Mouse (Mus musculus): ENCODE results near the gene Slc22a14. TPM values are rescaled to one million over a fixed set of nuclear protein-coding genes. Genes with fewer than 3 reads are reported as not detected.

The Slc22a14 gene
- total RNA-seq, 2 experiments from 2014 or later, result not detected

GRCm38 (mm10) chr9:119138836-119139235 lies 226.5 kb downstream of the Slc22a14 start:
- DNase-seq, result no peak

- DNase-seq, result no peak
These were observed 234.7 kb downstream of the Slc22a14 start for GRCm38 (mm10) chr9:119130692-119131091.

- DNase-seq, result no peak
These were observed 236.7 kb downstream of the Slc22a14 start for GRCm38 (mm10) chr9:119128436-119129181.

GRCm38 (mm10) chr9:119122596-119123369 lies 242.6 kb downstream of the Slc22a14 start:
- DNase-seq, result no peak

- no peak for DNase-seq
These were observed 245.2 kb downstream of the Slc22a14 start for GRCm38 (mm10) chr9:119120168-119120560.

Other genes starting within 250 kb of the Slc22a14 start
- 1 to 10 TPM; 1.1 to 1.9 TPM for gene Acaa1b, start 208.5 kb downstream of the Slc22a14 start, total RNA-seq (2021)
- not detected for gene Gm47289, start 206.4 kb downstream of the Slc22a14 start, total RNA-seq (2021)
- gene Slc22a13, start 156.5 kb downstream of the Slc22a14 start, total RNA-seq (2021), result not detected
- gene Oxsr1, start 43.1 kb downstream of the Slc22a14 start, total RNA-seq (2021), result 10 to 100 TPM; 32.9 to 33.7 TPM
- gene Acaa1a, start 25.9 kb downstream of the Slc22a14 start, total RNA-seq (2021), result 10 to 100 TPM; 42.0 to 44.0 TPM
- 10 to 100 TPM in 1 of 2 experiments, 1 to 10 TPM in 1; 8.7 to 10.5 TPM for gene Myd88, start 24.1 kb downstream of the Slc22a14 start, total RNA-seq (2021)
- under 1 TPM; 0.47 to 0.88 TPM for gene Xylb, start 8.2 kb downstream of the Slc22a14 start, total RNA-seq (2021)
- 10 to 100 TPM in 1 of 2 experiments, 1 to 10 TPM in 1; 7.5 to 14.3 TPM for gene Acvr2b, start 36.6 kb upstream of the Slc22a14 start, total RNA-seq (2021)
- 1 to 10 TPM; 2.4 to 3.1 TPM for gene Exog, start 79.4 kb upstream of the Slc22a14 start, total RNA-seq (2021)
- gene Scn5a, start 213.5 kb upstream of the Slc22a14 start, total RNA-seq (2021), result 1 to 10 TPM; 1.3 to 1.6 TPM

Measured in gastrocnemius, postnatal 10 days (tissue).